Mouse (Mus musculus): ENCODE measurements at regions not wholly inside any gene's neighbourhood (a gene's known extent, or its start where the extent isn't known, plus 50 kb on each side); places are given as distances from the start of the nearest gene placed in this dataset.

- no peak overlapping the region for H3K4me3 ChIP-seq (ENCODE audit: low read length)
- H3K36me3 ChIP-seq (ENCODE audit: control insufficient read depth, insufficient read depth, low read length): no peaks in the 10 kb centered on the region
- H3K9me3 ChIP-seq (ENCODE audit: control insufficient read depth, low read length): no peaks in the 10 kb centered on the region
- ATAC-seq: no peak
- 88% methylated on average over 1 of the region's 1 CpGs for WGBS
- no peak overlapping the region for H3K27ac ChIP-seq (ENCODE audit: low read length)
- H3K27me3 ChIP-seq (replicated peaks; ENCODE audit: control insufficient read depth, insufficient read depth, low read length): no peaks in the 10 kb centered on the region
- H3K4me2 ChIP-seq (ENCODE audit: low read depth, low read length): no peak overlapping the region
- no peaks in the 10 kb centered on the region for H3K4me1 ChIP-seq (ENCODE audit: control insufficient read depth, insufficient read depth, low read length)
- no peak overlapping the region for H3K9ac ChIP-seq (ENCODE audit: low read depth, low read length)
Measured at GRCm38 (mm10) chr1:163608429-163608828, 116.6 kb downstream of the Mettl11b start.

- WGBS: 83% methylated on average over 5 of the region's 5 CpGs
- Histone ChIP-seq H3K27ac (ENCODE audit: low read length) (no peak overlapping the region), H3K4me1 (ENCODE audit: control insufficient read depth, insufficient read depth, low read length) (no peaks in the 10 kb centered on the region), H3K27me3 (replicated peaks; ENCODE audit: control insufficient read depth, insufficient read depth, low read length) (no peaks in the 10 kb centered on the region), H3K36me3 (ENCODE audit: control insufficient read depth, insufficient read depth, low read length) (no peaks in the 10 kb centered on the region), H3K4me3 (ENCODE audit: low read length) (no peak overlapping the region), H3K9ac (ENCODE audit: low read depth, low read length) (no peak overlapping the region), H3K9me3 (ENCODE audit: control insufficient read depth, low read length) (no peaks in the 10 kb centered on the region), H3K4me2 (ENCODE audit: low read depth, low read length) (no peak overlapping the region)
- no peak for ATAC-seq
Measured at GRCm38 (mm10) chr1:163607701-163608100, 117.3 kb downstream of the Mettl11b start.

GRCm38 (mm10) chr1:163599926-163600890 is 124.8 kb downstream of the Mettl11b start:
- Histone ChIP-seq H3K9me3 (ENCODE audit: control insufficient read depth, low read length) (no peaks in the 10 kb centered on the region), H3K36me3 (ENCODE audit: control insufficient read depth, insufficient read depth, low read length) (no peaks in the 10 kb centered on the region), H3K4me2 (ENCODE audit: low read depth, low read length) (no peak overlapping the region), H3K9ac (ENCODE audit: low read depth, low read length) (no peak overlapping the region), H3K4me1 (ENCODE audit: control insufficient read depth, insufficient read depth, low read length) (no peaks in the 10 kb centered on the region), H3K4me3 (ENCODE audit: low read length) (no peak overlapping the region), H3K27me3 (replicated peaks; ENCODE audit: control insufficient read depth, insufficient read depth, low read length) (no peaks in the 10 kb centered on the region), H3K27ac (ENCODE audit: low read length) (no peak overlapping the region)
- ATAC-seq: no peak
- WGBS: 65% methylated on average over 7 of the region's 7 CpGs

GRCm38 (mm10) chr1:163576411-163576810 is 148.6 kb downstream of the Mettl11b start:
- Histone ChIP-seq H3K9ac (ENCODE audit: low read depth, low read length) (no peak overlapping the region), H3K27ac (ENCODE audit: low read length) (no peak overlapping the region), H3K4me1 (ENCODE audit: control insufficient read depth, insufficient read depth, low read length) (no peaks in the 10 kb centered on the region), H3K4me2 (ENCODE audit: low read depth, low read length) (no peak overlapping the region), H3K27me3 (replicated peaks; ENCODE audit: control insufficient read depth, insufficient read depth, low read length) (no peaks in the 10 kb centered on the region), H3K36me3 (ENCODE audit: control insufficient read depth, insufficient read depth, low read length) (no peaks in the 10 kb centered on the region), H3K9me3 (ENCODE audit: control insufficient read depth, low read length) (no peaks in the 10 kb centered on the region), H3K4me3 (ENCODE audit: low read length) (no peak overlapping the region)
- WGBS: 65% methylated on average over 4 of the region's 4 CpGs
- no peak for ATAC-seq

- Histone ChIP-seq H3K27me3 (replicated peaks; ENCODE audit: control insufficient read depth, insufficient read depth, low read length) (no peaks in the 10 kb centered on the region), H3K9ac (ENCODE audit: low read depth, low read length) (no peak overlapping the region), H3K36me3 (ENCODE audit: control insufficient read depth, insufficient read depth, low read length) (no peaks in the 10 kb centered on the region), H3K4me2 (ENCODE audit: low read depth, low read length) (no peak overlapping the region), H3K4me3 (ENCODE audit: low read length) (no peak overlapping the region), H3K9me3 (ENCODE audit: control insufficient read depth, low read length) (no peaks in the 10 kb centered on the region), H3K27ac (ENCODE audit: low read length) (no peak overlapping the region), H3K4me1 (ENCODE audit: control insufficient read depth, insufficient read depth, low read length) (no peaks in the 10 kb centered on the region)
- 66% methylated on average over 2 of the region's 2 CpGs for WGBS
- no peak for ATAC-seq
Measured at GRCm38 (mm10) chr1:163575593-163575992, 149.4 kb downstream of the Mettl11b start.

- H3K27me3 ChIP-seq (replicated peaks; ENCODE audit: control insufficient read depth, insufficient read depth, low read length): no peaks in the 10 kb centered on the region
- H3K4me3 ChIP-seq (ENCODE audit: low read length): no peak overlapping the region
- H3K9me3 ChIP-seq (ENCODE audit: control insufficient read depth, low read length): no peaks in the 10 kb centered on the region
- no peak overlapping the region for H3K27ac ChIP-seq (ENCODE audit: low read length)
- no peaks in the 10 kb centered on the region for H3K4me1 ChIP-seq (ENCODE audit: control insufficient read depth, insufficient read depth, low read length)
- no peaks in the 10 kb centered on the region for H3K36me3 ChIP-seq (ENCODE audit: control insufficient read depth, insufficient read depth, low read length)
- WGBS: 55% methylated on average over 16 of the region's 16 CpGs
- 0 out of 2 replicates have a peak, but pooled peaks have one; percentile 31 for ATAC-seq
- no peak overlapping the region for H3K9ac ChIP-seq (ENCODE audit: low read depth, low read length)
- no peak overlapping the region for H3K4me2 ChIP-seq (ENCODE audit: low read depth, low read length)
Measured at GRCm38 (mm10) chr1:163574409-163575161, 150.4 kb downstream of the Mettl11b start.

GRCm38 (mm10) chr1:163573533-163573932 is 151.5 kb downstream of the Mettl11b start:
- Histone ChIP-seq H3K4me3 (ENCODE audit: low read length) (no peak overlapping the region), H3K4me1 (ENCODE audit: control insufficient read depth, insufficient read depth, low read length) (no peaks in the 10 kb centered on the region), H3K9me3 (ENCODE audit: control insufficient read depth, low read length) (no peaks in the 10 kb centered on the region), H3K27ac (ENCODE audit: low read length) (no peak overlapping the region), H3K27me3 (replicated peaks; ENCODE audit: control insufficient read depth, insufficient read depth, low read length) (no peaks in the 10 kb centered on the region), H3K9ac (ENCODE audit: low read depth, low read length) (no peak overlapping the region), H3K36me3 (ENCODE audit: control insufficient read depth, insufficient read depth, low read length) (no peaks in the 10 kb centered on the region), H3K4me2 (ENCODE audit: low read depth, low read length) (no peak overlapping the region)
- ATAC-seq: no peak
- 100% methylated on average over 1 of the region's 1 CpGs for WGBS

GRCm38 (mm10) chr1:163563791-163564190 is 160.3 kb upstream of the Gorab start:
- Histone ChIP-seq H3K9ac (ENCODE audit: low read depth, low read length) (no peak overlapping the region), H3K9me3 (ENCODE audit: control insufficient read depth, low read length) (no peaks in the 10 kb centered on the region), H3K4me3 (ENCODE audit: low read length) (no peak overlapping the region), H3K36me3 (ENCODE audit: control insufficient read depth, insufficient read depth, low read length) (no peaks in the 10 kb centered on the region), H3K4me1 (ENCODE audit: control insufficient read depth, insufficient read depth, low read length) (no peaks in the 10 kb centered on the region), H3K4me2 (ENCODE audit: low read depth, low read length) (no peak overlapping the region), H3K27me3 (replicated peaks; ENCODE audit: control insufficient read depth, insufficient read depth, low read length) (no peaks in the 10 kb centered on the region), H3K27ac (ENCODE audit: low read length) (no peak overlapping the region)
- ATAC-seq: no peak
- 59% methylated on average over 1 of the region's 1 CpGs for WGBS

- WGBS: 84% methylated on average over 2 of the region's 2 CpGs
- no peaks in the 10 kb centered on the region for H3K36me3 ChIP-seq (ENCODE audit: control insufficient read depth, insufficient read depth, low read length)
- ATAC-seq: no peak
- no peak overlapping the region for H3K4me3 ChIP-seq (ENCODE audit: low read length)
- no peak overlapping the region for H3K27ac ChIP-seq (ENCODE audit: low read length)
- no peaks in the 10 kb centered on the region for H3K27me3 ChIP-seq (replicated peaks; ENCODE audit: control insufficient read depth, insufficient read depth, low read length)
- no peak overlapping the region for H3K9ac ChIP-seq (ENCODE audit: low read depth, low read length)
- H3K4me2 ChIP-seq (ENCODE audit: low read depth, low read length): no peak overlapping the region
- H3K4me1 ChIP-seq (ENCODE audit: control insufficient read depth, insufficient read depth, low read length): no peaks in the 10 kb centered on the region
- no peaks in the 10 kb centered on the region for H3K9me3 ChIP-seq (ENCODE audit: control insufficient read depth, low read length)
Measured at GRCm38 (mm10) chr1:163563064-163563463, 159.6 kb upstream of the Gorab start.
